Mouse (Mus musculus): ENCODE results near the gene Chit1. TPM values are rescaled to one million over a fixed set of nuclear protein-coding genes. Genes with fewer than 3 reads are reported as not detected.
A peak's percentile ranks its signal among the peaks of the same experiment; 100 is the strongest.

The Chit1 gene
- polyA plus RNA-seq, 1 experiment from 2014 or later: not detected

DNA sequence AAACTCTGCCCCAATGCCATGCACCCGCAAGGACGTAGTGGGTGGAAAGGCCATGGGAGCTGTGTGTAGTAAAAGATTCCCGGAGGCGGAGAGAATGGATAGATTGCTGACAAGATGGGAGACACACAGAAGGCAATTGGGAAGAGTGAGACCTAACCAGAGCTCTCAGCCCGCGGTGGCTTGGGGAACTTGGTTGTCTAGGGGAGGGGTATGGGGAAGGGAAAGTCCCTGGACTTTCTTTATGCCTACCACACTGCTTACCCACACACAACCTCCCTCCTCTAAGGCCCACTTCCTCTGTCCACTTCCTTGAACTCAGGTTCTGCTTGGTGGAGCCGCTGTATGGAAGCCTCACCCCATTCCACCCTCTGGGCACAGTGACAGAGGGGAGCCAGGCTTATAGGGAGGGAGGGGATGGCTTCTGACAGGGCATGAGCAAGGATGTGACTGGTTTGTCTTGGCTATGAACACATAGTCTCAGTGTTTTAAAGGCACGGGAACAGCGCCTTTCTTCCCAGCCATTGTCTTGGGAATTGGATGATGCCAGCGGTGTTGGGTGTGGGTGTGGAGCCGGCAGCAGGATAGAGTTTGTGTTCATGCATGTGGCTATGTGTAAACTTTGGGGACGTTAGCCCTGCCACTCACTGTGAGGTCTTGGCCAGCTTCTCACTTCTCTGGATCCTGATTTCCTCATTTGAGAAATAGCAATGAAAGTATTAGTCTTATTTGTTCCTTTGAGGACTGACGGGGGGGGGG is 17.1 kb upstream of the Chit1 start:
- peaks cover 29% of the 10 kb centered on the region for H3K4me1 ChIP-seq
- no peak for ATAC-seq (ENCODE audit: insufficient number of reproducible peaks, insufficient read depth, low FRiP score, low TSS enrichment)
- no peak overlapping the region for H3K9ac ChIP-seq

DNA sequence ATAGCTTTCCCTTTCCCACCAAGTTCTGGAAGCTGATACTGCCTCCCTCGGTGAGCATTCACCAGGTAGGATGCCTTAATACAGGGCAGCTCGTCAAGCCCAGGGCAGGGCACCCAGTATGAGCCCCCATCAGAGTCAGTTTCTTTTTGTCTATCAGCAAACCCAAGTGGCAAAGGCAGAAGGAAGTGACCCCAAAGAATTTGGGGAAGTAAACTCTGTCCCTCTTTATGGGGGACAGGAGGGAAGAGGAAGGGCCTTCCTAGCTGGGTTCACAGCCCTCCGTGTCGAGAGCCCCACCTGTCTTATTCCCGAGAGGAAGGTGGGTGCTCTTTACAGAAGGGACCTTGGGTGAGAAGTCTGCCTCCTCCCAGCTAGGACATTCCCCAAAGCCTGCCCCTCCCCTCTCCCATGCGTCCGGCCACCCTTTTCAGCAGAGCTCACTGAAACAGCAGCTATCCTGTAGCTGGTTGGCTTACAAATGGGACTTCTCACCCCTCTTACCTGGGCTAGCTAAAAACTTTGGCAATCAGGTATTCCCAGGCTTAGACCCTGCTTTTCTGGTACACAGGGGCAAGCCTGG is 15.9 kb upstream of the Chit1 start:
- Histone ChIP-seq H3K36me3 (no peaks in the 10 kb centered on the region), H3K27ac (no peak overlapping the region), H3K9ac (no peak overlapping the region), H3K4me1 (peaks cover 36% of the 10 kb centered on the region), H3K27me3 (no peaks in the 10 kb centered on the region), H3K4me2 (replicated peaks) (no peak overlapping the region), H3K9me3 (no peaks in the 10 kb centered on the region), H3K4me3 (no peak overlapping the region)
- 65% methylated on average over 7 of the region's 7 CpGs for WGBS
- no peak for ATAC-seq (ENCODE audit: insufficient number of reproducible peaks, insufficient read depth, low FRiP score, low TSS enrichment)

More for the DNA sequence above, 17.1 kb upstream of the Chit1 start:
- 70% methylated on average over 13 of the region's 13 CpGs for WGBS
- Histone ChIP-seq H3K4me2 (replicated peaks) (peak overlapping the region; percentile 71), H3K4me3 (no peak overlapping the region), H3K27ac (peak overlapping the region; percentile 83), H3K9me3 (no peaks in the 10 kb centered on the region), H3K27me3 (no peaks in the 10 kb centered on the region), H3K36me3 (no peaks in the 10 kb centered on the region)

DNA sequence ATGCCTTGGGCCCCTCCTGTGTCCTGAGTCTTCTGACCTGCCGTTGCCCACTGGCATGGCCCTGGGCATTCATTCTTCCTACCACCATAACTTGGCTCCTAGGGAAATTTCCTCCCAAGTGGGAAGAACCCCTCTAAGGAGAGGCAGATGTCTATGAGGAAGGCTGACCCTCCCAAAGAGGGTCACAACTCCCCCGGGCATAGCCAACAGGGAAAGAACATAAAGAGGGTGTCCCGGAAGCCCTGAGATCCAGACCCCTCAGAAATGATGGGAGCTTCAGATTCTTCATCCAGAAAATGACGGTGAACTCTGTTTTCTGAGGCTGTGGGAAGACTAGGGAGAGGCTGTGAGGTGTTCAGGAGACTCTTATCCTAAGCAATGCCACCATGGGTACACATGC is 15.3 kb upstream of the Chit1 start:
- no peak for ATAC-seq (ENCODE audit: insufficient number of reproducible peaks, insufficient read depth, low FRiP score, low TSS enrichment)
- H3K9ac ChIP-seq: no peak overlapping the region
- no peak overlapping the region for H3K4me2 ChIP-seq (replicated peaks)
- no peak overlapping the region for H3K4me3 ChIP-seq
- no peaks in the 10 kb centered on the region for H3K27me3 ChIP-seq
- peak overlapping the region; percentile 32; the same call in 1 of the 2 replicates for H3K27ac ChIP-seq
- whole genome bisulfite sequencing: 81% methylated on average over 4 of the region's 4 CpGs
- no peaks in the 10 kb centered on the region for H3K36me3 ChIP-seq
- H3K4me1 ChIP-seq: peaks cover 36% of the 10 kb centered on the region
- no peaks in the 10 kb centered on the region for H3K9me3 ChIP-seq

DNA sequence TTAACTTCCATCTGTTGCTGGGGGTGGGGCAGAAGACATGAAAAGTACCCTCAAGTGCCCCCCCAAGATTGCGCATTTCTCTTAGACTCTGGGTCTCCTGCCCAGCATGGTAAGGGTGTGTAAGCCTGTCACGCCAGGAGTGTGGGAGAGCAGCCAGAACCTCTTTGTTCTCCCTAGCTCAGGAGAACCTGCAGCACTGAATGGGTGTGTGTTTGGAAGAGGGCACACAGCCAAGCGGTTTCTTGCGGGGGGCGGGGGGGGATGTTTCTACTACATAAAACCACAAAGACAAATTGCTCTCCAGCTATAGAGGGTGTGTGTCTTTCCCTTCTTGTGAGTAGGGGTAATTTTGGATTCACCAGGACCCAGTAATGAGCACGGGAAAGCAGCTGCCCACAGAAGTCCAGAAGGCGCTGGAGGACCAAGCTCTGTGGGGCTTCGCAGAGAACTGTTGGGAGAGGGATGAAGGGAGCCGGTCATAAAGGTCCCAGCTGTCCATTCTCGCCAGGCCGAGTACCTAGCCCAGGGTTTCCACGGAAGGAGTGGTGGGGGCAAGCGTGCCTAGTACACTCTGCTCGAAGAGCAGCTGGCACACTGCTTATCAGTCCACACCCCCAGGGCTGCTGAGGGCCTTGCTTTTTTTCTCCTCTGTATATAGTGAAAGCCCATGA is 14.6 kb upstream of the Chit1 start:
- WGBS: 70% methylated on average over 14 of the region's 14 CpGs
- Histone ChIP-seq H3K4me3 (no peak overlapping the region), H3K27ac (peak overlapping the region; percentile 63; the same call in 1 of the 2 replicates), H3K9ac (no peak overlapping the region), H3K4me1 (peaks cover 36% of the 10 kb centered on the region), H3K4me2 (replicated peaks) (no peak overlapping the region), H3K36me3 (no peaks in the 10 kb centered on the region), H3K9me3 (no peaks in the 10 kb centered on the region), H3K27me3 (no peaks in the 10 kb centered on the region)
- ATAC-seq (ENCODE audit: insufficient number of reproducible peaks, insufficient read depth, low FRiP score, low TSS enrichment): no peak

DNA sequence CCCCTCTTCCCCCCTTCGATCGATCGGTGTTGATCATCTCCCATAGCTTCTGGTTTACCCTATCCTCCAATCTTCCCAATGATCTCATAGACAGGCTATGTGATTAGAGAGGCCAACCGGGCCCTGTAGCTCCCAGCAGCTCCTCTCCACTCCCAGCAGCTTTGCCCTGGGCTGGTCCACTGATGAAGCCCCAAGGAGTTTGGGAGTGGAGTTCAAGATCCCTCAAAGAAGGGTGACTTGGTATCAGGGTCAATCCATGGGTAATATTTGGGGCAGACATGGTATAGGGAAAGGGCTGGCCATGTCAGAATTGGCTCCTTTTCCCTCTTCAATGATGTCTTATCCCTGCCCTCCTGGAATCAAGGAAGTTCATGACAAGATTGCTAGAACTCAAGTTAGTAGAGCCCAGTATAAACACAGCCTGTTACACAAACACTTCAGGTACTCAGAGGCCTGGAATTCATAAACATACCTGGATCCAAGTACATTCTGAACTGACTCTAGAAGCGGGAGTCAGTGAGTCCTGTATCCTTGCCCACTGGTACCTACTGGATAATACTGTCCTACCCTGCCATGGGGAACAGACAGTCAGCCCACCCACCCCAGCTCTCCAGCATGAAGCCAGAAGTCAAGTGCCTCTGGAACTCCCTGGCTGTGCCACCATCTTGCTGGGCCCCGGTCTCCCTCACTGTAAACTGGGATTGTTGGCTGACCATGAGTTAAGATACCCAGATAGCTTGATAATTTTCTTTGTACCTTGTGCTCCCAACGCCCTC is 13.8 kb upstream of the Chit1 start:
- no peak for ATAC-seq (ENCODE audit: insufficient number of reproducible peaks, insufficient read depth, low FRiP score, low TSS enrichment)
- Histone ChIP-seq H3K4me2 (replicated peaks) (no peak overlapping the region), H3K27ac (no peak overlapping the region), H3K36me3 (no peaks in the 10 kb centered on the region), H3K4me1 (peaks cover 36% of the 10 kb centered on the region), H3K4me3 (no peak overlapping the region), H3K9ac (no peak overlapping the region), H3K9me3 (no peaks in the 10 kb centered on the region), H3K27me3 (no peaks in the 10 kb centered on the region)
- WGBS: 94% methylated on average over 7 of the region's 7 CpGs

DNA sequence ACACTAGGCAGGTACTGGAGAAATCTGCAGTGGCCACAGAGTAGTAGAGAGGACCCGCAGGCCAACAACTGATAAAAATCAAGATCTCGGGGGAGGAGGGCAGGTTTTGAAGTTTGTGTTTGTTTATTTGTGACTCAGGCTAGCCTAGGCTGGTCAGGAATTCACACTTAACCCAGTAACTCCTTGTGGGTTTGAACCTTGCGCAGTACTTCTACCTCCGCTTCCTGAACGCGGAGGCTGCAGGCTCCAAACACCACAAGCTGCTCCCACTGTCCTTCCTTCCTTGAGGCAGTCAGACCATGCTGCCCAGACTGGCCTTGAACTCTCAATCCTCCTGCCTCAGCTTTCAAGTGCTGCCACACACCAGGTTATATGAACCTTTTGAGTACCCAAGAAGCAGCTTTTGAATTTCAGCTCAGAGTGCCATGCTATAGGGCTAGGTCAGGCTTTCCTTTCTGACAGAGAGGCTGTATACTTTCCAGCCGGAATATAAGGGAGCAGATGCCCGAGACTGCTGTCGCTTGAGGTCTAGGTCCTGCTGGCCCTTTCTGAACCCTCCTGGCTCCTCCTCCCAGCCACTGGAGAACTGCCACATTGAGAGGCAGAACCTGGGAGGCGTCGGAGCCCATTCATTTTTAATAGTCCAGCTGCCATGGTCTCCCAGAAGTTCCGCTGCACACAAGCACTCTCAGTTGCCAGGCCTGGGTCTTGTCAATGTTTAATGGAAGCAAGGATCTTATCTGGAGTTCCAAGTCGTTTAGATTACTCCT is 12.9 kb upstream of the Chit1 start:
- no peaks in the 10 kb centered on the region for H3K36me3 ChIP-seq
- no peaks in the 10 kb centered on the region for H3K27me3 ChIP-seq
- no peaks in the 10 kb centered on the region for H3K9me3 ChIP-seq
- 69% methylated on average over 13 of the region's 13 CpGs for WGBS
- peak overlapping the region; percentile 85 for H3K27ac ChIP-seq
- H3K9ac ChIP-seq: no peak overlapping the region
- H3K4me3 ChIP-seq: no peak overlapping the region
- ATAC-seq (ENCODE audit: insufficient number of reproducible peaks, insufficient read depth, low FRiP score, low TSS enrichment): no peak
- H3K4me1 ChIP-seq: peaks cover 30% of the 10 kb centered on the region
- H3K4me2 ChIP-seq (replicated peaks): peak overlapping the region; percentile 49

DNA sequence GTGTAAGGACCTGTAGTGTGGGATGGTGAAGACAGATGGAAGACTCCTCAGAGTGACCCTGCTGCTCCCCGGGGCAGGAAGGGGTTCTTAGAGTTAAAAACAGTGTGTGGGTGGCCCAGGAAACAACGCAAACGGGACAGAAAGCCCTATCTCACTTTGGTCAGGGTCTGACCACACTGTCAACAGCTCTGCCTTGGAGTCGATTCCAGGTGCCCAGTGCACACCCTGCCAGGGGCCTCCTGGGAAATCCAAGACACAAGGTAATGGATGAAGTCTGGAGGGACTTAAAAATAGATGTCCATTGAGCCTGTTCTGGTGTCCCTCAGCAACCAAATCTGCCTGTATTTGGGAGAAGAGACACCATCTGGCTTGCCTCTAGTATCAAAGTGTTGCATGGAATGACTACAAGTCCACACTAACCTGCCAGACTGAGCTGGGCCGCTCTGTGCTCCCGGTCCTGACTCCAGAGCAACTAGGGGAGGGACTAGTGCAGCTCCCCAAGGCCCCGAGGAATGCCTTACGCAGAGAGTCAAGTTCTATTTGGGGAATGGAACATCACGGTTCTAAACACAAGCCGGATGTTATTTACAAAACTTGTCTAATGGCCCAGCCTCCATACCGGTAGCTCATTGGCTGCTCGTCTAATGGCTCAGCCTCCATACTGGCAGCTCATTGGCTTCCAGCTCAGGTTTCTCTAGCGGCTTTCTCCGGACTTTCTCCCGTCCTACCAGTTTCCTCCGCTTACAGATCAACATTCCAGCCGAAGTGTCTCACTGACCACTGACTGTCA is 12.1 kb upstream of the Chit1 start:
- WGBS: 7% methylated on average over 17 of the region's 17 CpGs

DNA sequence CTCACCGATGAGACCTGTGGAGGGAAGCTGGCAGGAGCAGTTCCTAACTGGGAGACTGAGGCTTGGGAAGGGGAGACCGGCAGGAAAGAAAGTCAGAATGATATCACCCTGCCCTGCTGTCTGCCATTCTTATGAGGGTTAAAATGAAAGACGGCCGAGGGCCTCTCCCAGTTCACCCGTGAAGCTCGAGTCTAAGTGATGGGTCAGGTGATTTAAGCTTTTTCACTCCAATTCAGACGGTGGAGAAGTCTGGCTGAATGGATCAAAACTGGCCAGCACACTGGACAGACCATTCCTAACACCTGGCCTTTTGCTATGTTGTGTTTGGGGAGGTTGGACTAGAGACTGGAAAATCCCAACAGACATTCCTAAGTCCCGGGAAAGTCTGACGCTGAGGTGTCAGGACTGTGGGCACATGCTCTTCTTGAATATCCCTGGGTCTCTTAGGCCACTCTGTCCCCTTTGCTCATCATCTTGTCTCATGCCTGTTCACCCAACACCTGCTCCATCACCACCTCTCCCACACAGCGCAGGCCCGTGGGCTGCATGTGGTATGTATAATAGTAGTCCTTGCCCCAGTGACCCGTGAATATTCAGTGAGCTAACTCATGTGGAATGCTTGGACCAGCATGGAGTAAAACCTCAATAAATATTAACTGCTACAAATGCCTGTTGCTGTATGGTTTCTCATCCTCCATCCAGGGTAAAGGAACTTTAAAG is 11.4 kb upstream of the Chit1 start:
- peak; percentile 7; the same call in 1 of the 2 replicates for ATAC-seq (ENCODE audit: insufficient number of reproducible peaks, insufficient read depth, low FRiP score, low TSS enrichment)
- H3K4me2 ChIP-seq (replicated peaks): peak overlapping the region; percentile 49
- peak overlapping the region; percentile 85 for H3K27ac ChIP-seq
- H3K9ac ChIP-seq: 0 out of 2 replicates have a peak overlapping the region, but pooled peaks have one; percentile 1
- H3K36me3 ChIP-seq: no peaks in the 10 kb centered on the region
- peak overlapping the region; percentile 32 for H3K4me3 ChIP-seq
- WGBS: 25% methylated on average over 12 of the region's 12 CpGs
- no peaks in the 10 kb centered on the region for H3K9me3 ChIP-seq
- H3K4me1 ChIP-seq: peaks cover 20% of the 10 kb centered on the region
- no peaks in the 10 kb centered on the region for H3K27me3 ChIP-seq

More for the DNA sequence above, 12.1 kb upstream of the Chit1 start:
- H3K4me2 ChIP-seq (replicated peaks): peak overlapping the region; percentile 49
- no peaks in the 10 kb centered on the region for H3K36me3 ChIP-seq
- H3K9ac ChIP-seq: 0 out of 2 replicates have a peak overlapping the region, but pooled peaks have one; percentile 41
- H3K27me3 ChIP-seq: no peaks in the 10 kb centered on the region
- H3K4me1 ChIP-seq: peaks cover 23% of the 10 kb centered on the region
- H3K9me3 ChIP-seq: no peaks in the 10 kb centered on the region
- peak overlapping the region; percentile 85 for H3K27ac ChIP-seq
- H3K4me3 ChIP-seq: peak overlapping the region; percentile 32
- ATAC-seq (ENCODE audit: insufficient number of reproducible peaks, insufficient read depth, low FRiP score, low TSS enrichment): peak; percentile 81

DNA sequence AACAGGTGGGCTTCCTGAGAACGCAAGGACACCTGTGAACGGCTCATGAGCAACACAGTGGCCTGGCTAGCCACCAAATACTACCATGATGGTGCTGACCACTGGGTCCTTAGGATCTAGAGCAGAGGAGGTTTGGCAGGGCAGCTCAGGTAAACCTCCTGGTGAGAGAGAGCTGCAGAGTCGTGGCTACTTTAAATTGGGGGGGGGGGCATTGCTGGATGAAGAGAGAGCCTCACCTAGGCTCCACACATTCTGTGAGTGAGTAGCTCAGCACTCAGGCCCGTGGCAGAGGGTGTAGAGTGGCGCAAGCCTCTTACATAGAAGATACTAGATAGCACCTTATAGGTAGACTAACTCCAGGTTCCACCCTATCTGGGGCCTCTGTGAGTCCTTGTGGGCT is 10.6 kb upstream of the Chit1 start:
- H3K4me3 ChIP-seq: no peak overlapping the region
- H3K4me2 ChIP-seq (replicated peaks): no peak overlapping the region
- H3K27me3 ChIP-seq: peaks cover 2% of the 10 kb centered on the region; the same call in 1 of the 2 replicates

DNA sequence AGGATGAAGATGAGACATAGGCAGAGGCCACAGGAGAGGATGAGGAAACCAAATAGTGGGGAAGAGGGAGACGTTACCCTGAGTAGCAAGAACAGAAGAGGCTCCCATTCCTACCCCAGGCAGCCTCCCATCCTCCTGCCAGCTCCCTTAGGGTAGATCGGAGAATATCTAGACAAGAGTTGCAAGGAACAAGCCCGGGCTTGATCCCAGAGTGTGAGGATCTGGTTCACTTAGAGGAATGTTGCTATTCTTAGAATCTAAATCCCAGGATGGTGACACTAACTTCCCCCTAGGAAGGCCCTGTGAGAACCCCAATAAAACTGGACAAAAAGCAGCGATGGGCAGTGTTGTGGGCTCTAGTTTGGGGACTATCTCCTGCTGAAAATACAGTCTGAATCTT is 10.1 kb upstream of the Chit1 start:
- H3K36me3 ChIP-seq: no peaks in the 10 kb centered on the region
- 68% methylated on average over 4 of the region's 4 CpGs for WGBS
- H3K4me1 ChIP-seq: peaks cover 15% of the 10 kb centered on the region
- no peak for ATAC-seq (ENCODE audit: insufficient number of reproducible peaks, insufficient read depth, low FRiP score, low TSS enrichment)
- no peak overlapping the region for H3K4me3 ChIP-seq
- H3K27me3 ChIP-seq: peaks cover 4% of the 10 kb centered on the region; the same call in 1 of the 2 replicates
- H3K4me2 ChIP-seq (replicated peaks): no peak overlapping the region
- no peak overlapping the region for H3K9ac ChIP-seq
- no peak overlapping the region for H3K27ac ChIP-seq
- H3K9me3 ChIP-seq: no peaks in the 10 kb centered on the region

More for the DNA sequence above, 10.6 kb upstream of the Chit1 start:
- WGBS: 82% methylated on average over 5 of the region's 5 CpGs
- no peak for ATAC-seq (ENCODE audit: insufficient number of reproducible peaks, insufficient read depth, low FRiP score, low TSS enrichment)
- Histone ChIP-seq H3K36me3 (no peaks in the 10 kb centered on the region), H3K27ac (no peak overlapping the region), H3K9ac (no peak overlapping the region), H3K9me3 (no peaks in the 10 kb centered on the region), H3K4me1 (peaks cover 19% of the 10 kb centered on the region)
